Mouse (Mus musculus) mouse trophoblast stem cell (cell line): ENCODE data around the gene Bbc3.
"Not testable (repeated sequence)": the region's sequence is repeated elsewhere in the genome, so short reads cannot be mapped to it uniquely, and the experiment has no call there.

ENCODE experiments used
- in situ Hi-C, 2 experiments: fragments of 300-500 bp; cut with MseI, MboI; formaldehyde crosslinking; loops; 2 replicates in 1 of 2; 3 replicates in 1 of 2; pipeline ENCODE4 v1.15.1; 2025

Gene Bbc3

DNA sequence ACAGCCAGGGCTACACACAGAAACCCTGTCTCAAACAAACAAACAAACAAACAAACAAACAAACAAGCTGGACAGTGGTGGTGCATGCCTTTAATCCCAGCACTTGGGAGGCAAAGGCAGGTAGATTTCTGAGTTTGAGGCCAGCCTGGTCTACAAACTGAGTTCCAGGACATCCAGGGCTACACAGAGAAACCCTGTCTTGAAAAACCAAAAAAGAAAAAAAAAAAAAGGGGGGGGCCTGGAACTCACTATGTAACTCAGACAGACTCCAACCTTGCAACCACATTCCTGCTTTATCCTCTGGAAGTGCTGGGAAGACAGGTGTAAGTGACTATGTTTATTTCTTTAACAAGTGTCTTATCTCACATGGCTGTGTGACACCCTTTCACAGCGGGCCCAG, at the start of gene Bbc3:
TSS of gene Bbc3 (plus strand) at position 301 of the 400 bp plus-strand sequence.
- in situ Hi-C loops: not testable (repeated sequence)

DNA sequence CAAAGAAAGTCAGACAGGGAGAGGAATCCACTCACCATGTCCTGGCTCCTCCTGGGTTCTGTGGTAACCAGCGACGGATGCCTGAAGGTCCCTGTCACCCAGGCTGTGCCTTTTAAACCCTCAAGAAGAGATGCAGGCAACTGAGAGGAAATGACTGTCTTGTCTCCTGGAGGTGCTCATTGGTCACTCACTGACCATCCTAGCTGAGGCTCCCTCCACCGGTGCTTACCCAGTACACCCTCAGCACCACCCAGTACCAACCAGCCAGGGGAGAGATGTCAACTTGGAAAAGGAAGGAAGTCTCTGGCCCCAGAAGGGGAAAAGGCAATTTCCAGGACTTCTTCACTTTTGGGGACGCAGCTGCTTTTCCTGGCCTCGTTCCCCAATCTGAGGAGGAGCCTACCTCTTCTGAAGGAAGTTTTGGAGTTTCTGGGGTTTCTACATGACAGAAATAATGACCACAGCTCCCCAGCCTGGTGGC, 49.0 kb upstream of the Bbc3 start, which contains the start of gene C5ar1:
TSS of gene C5ar1 (minus strand) at position 431 of the 481 bp plus-strand sequence.
- in situ Hi-C loops: no loop called here

- in situ Hi-C loops: loop anchor here in 1 of 2 experiments (5.0 kb wide), 1 partner anchor 69 kb away; no protein-coding TSS in a partner anchor
These were observed 47.1 kb upstream of the Bbc3 start for GRCm38 (mm10) chr7:16261097-16261496.

DNA sequence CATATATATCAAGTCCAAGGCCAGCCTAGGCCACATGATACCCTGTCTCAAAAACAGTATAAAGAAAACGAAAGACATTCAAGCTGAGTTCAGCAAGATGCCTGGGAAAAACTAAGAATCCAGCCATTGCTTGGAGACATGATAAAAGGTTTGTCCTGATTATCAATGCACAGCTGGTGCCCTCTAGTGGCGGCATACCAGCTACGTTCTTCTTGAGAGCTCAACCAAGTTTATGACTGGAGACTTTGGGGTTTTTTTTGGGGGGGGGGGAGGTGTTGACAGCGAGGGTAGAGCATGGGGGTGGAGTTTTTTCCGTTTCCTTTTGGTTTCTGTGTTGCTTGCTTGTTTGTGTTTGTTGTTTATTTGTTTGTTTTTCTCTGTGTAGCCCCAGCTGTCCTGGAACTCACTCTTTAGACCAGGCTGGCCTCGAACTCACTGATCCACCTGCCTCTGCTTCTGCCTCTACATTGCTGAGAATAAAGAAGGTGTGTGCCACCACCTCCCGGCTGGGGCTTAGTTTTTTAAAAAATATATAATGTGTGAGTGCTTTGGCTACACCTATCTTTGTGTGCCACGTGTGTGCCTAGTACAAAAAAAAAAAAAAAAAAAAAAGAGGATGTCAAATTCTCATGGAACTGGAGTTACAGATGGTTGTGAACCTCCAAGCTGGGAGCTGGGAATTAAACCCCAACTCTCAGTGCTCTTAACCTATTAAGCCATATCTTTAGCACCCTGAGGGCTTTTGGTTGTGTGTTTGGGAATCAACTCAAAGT, 45.0 kb upstream of the Bbc3 start:
- in situ Hi-C loops: loop anchor here in 1 of 2 experiments (5.0 kb wide), 1 partner anchor 71 kb away; no protein-coding TSS in a partner anchor

DNA sequence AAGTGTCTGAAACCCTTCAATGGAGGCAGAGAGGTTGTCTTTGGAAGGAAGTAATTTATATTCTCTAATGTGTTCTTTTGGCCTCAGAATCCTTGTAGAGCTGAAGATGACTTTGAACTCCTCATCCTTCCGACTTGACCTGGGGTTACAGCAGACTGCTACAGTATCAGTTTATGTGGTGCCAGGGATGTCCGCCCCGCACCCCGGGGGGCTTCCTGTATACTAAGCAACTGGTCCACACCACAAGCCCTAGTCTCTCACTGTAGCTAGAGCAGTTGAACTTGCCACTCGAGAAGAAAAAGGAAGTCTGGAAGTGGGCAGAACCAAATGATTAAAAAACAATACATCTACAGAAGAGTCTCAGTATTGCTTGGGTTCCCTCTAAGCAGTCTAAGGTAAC, 44.4 kb upstream of the Bbc3 start:
- in situ Hi-C loops: loop anchor here in 1 of 2 experiments (5.0 kb wide), 1 partner anchor 72 kb away; no protein-coding TSS in a partner anchor

DNA sequence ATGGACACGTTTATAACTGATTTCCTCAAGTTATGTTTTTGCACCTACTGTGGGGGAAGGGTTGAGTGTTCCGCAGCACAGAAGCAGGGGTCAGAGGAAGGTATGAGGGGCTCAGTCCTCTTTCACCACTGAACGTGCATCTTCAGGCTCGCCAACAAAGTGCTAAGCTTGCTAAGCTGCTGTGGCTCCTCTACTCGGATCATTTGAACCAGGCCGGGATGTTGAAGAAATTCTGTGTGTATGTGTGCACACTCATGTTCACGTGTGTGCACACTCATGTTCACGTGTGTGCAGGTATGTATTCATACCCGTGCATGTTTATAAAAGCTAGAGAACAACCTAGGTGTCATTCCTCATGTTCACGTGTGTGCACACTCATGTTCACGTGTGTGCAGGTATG, 42.3 kb upstream of the Bbc3 start:
- in situ Hi-C loops: no loop called here

GRCm38 (mm10) chr7:16266593-16266992, 41.6 kb upstream of the Bbc3 start:
- in situ Hi-C loops: not testable (repeated sequence)

GRCm38 (mm10) chr7:16271139-16271538, 37.1 kb upstream of the Bbc3 start:
- in situ Hi-C loops: loop anchor here (5.0 kb wide), 2 partner anchors 49 to 79 kb away; partner anchors contain the start of gene Dhx34 (in 1 of the 2)

- in situ Hi-C loops: loop anchor here (5.0 kb wide), 2 partner anchors 50 to 80 kb away; partner anchors contain the start of gene Dhx34 (in 1 of the 2)
These were observed 35.5 kb upstream of the Bbc3 start for GRCm38 (mm10) chr7:16272681-16273080.

GRCm38 (mm10) chr7:16273081-16273765, 35.0 kb upstream of the Bbc3 start, which contains the start of gene Inafm1:
TSS of gene Inafm1 (minus strand) at chr7:16273617.
- in situ Hi-C loops: loop anchor here (5.0 kb wide), 2 partner anchors 51 to 81 kb away; partner anchors contain the start of gene Dhx34 (in 1 of the 2)

- in situ Hi-C loops: loop anchor here (5.0 kb wide), 2 partner anchors 51 to 81 kb away; partner anchors contain the start of gene Dhx34 (in 1 of the 2)
These were observed 34.4 kb upstream of the Bbc3 start for GRCm38 (mm10) chr7:16273766-16274140.

GRCm38 (mm10) chr7:16274922-16275890, 33.0 kb upstream of the Bbc3 start:
- in situ Hi-C loops: loop anchor here (5.0 kb wide), 2 partner anchors 53 to 83 kb away; partner anchors contain the start of gene Dhx34 (in 1 of the 2)

DNA sequence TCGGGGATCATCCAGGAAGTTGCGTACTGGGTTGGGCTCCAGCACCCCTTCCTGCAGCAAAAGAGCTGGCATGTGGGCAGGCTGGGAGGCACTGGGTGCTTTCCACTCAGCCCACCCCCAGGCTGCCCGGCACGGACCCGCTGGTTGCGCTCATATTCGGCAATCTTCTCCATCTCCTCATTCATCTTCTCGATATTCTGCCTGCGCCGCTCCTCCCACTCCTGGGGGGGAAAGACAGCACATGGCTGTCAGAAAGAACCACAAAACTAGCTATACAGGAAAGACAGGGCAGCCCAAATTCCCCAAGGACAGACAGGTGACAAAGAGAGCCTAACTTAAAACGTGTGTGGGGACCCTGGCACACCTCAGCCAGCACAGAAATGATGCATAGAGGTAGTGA, 27.5 kb upstream of the Bbc3 start:
- in situ Hi-C loops: no loop called here

DNA sequence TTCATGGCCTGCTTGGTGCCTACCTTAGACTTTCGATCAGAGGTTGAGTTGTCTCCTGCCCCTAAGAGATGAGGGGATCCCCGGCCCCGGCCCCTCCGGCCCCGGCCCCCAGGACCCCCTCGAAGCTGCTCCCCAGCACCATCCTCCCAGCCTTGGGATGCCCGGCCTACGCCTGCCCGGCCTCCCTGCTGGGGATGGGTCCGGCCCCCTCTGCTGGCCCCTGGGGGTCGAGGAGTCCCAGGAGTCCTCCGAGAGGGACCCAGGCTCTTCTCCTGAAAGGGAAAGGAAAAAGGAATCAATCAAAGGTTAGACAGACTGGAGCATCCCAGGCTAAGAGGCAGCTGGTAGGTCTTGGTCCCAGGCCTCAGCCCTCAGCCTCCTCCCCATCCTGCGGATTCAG, 25.9 kb upstream of the Bbc3 start:
- in situ Hi-C loops: no loop called here

DNA sequence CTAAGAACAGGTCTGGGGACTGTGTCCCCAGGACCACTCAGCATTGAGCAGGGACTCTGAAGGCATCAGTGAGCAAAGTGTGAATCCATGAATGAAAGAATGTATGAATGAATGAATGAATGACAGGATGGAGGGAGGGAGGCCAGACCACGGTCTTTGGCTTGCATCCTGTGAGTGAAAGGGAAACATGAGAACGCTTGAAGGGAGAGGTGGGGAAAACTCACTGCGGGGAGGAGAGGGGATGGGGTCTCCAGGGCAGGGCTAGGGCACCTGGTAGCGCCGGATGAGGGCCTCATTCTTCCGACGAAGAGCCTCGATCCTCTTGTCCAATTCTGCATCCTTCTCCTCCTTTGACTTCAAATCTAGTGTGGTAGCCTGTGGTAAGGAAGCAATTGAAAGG, 24.2 kb upstream of the Bbc3 start:
- in situ Hi-C loops: no loop called here

DNA sequence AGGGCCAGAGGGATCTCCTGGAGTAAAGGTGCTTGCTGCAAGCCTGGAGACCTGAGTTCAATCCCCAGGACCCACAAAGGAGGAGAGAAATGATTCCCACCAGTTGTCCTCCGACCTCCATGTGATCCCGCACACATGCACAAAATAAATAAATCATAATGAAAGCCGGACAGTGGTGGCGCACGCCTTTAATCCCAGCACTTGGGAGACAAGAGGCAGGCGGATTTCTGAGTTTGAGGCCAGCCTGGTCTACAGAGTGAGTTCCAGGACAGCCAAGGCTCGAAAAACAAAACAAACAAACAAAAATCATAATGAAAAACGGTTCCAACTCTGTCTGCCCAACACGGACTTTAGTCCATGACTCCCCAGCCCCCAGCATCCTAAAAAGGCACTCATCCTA, 23.3 kb upstream of the Bbc3 start:
- in situ Hi-C loops: no loop called here

DNA sequence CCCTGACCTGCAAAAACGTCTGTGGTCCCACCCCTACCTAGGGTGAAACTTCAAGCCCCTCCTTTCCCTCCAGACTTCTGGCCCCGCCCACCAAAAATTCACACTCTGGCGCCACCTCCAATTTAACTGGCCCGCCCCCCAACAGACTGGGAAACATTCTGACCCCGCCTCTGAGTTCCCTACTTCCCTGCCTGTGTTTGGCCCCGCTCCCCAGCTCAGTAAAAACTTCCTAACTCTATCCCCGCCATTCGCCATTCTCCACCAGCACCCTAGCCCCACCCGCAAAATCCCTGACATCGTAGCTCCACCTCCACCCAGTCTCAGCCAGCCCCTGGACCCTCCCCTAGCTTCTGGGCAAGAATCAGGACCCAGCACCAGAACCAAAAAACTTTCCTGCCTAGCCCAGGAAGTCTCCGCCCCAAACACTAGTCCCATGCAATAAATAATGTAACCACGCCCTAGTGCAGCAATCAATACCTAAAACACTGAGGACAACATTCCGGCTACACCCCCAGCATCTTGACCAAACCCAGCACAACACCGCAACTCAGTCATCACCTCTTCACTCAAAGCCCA, 22.7 kb upstream of the Bbc3 start:
- in situ Hi-C loops: no loop called here

DNA sequence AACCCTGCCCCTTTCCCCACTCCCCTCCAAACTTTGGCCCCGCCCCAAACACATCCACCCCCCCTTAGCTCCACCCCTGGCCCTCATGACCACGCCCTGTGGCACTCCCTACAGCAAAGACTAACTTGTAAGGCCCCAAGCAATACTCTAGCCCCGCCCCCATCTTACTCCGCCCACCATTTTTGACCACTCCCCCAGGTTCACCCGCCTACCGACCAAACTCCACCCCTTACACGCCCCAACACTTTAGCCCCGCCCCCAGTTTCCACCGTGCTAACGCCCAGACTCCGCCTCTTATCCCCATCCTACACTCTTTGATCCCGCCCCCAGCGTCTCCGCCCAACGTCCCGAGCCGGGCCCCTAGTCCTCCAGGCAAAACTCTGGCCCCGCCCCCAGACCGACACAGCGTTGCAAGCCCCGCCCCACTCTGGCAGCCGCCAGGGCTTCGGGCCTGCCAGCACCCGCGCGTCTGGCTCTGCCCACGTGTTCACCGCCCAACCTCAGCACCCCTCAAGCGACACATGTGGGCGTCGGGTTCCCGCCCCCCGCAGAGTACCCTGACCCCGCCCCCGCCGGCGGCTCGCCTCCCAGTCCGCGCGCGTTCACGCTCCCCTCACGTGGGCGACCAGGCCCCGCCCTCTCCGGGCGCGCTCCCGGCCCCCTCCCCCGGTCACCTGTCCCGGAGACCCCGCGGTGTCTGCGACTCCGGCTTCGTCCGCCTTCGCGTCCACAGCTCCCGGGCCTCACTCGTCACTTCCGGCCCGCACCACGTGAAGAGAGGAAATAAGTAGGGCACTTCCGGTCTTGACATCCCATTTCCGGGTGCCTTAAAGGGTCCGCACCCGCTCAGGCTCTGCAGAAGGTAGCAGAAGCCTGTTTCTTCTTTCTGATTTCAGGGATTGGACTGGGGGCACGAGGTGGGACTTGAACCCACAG, 21.9 kb upstream of the Bbc3 start, which contains the start of gene Ccdc9:
TSS of gene Ccdc9 (minus strand) at position 770 of the 936 bp plus-strand sequence.
- in situ Hi-C loops: no loop called here

DNA sequence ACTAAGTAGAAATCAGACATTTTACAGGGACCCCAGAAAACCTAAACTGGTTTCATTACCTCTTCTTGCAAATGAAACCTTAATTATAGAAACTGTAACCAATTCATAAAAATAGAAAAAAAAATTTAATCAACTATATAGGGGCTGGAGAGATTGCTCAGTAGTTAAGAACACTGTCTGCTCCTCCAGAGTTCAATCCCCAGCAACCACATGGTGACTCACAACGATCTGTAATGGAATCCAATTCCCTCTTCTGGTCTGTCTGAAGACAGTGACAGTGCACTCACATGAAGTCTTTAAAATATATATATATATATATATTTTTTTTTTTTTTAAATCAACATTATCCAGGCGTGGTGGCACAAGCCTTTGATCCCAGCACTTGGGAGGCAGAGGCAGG, 21.2 kb upstream of the Bbc3 start:
- in situ Hi-C loops: no loop called here
